In the genomic region with DNA sequence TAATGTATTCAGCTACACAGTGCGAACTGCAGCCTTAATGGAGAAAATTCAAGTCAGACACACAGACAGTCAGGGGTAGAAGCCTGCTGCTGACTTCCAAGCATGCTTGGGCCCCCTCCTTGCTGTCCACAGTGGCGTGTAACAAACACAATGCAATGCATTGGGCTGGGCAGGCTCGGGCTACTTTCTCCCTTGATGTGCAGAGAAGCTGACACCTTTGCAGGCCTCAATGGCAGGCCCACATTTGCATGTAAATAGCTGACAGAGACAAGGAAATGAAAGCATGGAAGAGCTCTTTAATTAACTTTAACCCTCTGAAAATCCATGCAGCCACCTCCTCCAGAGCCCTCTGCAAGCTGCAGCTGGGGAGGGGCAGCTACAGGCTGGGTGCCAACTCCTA, we compare ENCODE assay signal across 16 mouse cellular contexts.
DNase-seq lines count a peak whose midpoint lies in the region; ATAC-seq lines count a peak whose summit lies in the region.
"Had no signal": no experiment of that assay in that cellular context is flagged by ENCODE, and none has a peak within 500 bp of the region (broad histone marks: within the 10 kb centered on the region; RNA-seq: fewer than 3 reads in every experiment).

No protein-coding gene starts in this region.

- 20% methylated on average over 3 of the region's 3 CpGs for WGBS in hindbrain, embryonic 11.5 days
- 20% methylated on average over 3 of the region's 3 CpGs for WGBS in hindbrain, embryonic 16.5 days
- 13% methylated on average over 3 of the region's 3 CpGs for WGBS in hindbrain, embryonic 12.5 days
- 5% methylated on average over 3 of the region's 3 CpGs for WGBS in midbrain, embryonic 14.5 days
- WGBS in intestine, embryonic 16.5 days: 41% methylated on average over 3 of the region's 3 CpGs

- H3K4me1 ChIP-seq in hindbrain, embryonic 11.5 days (replicated peaks; ENCODE audit: control insufficient read depth, insufficient read depth, low read length): peaks cover 10% of the 10 kb centered on the region
- peaks cover 22% of the 10 kb centered on the region for H3K4me1 ChIP-seq in hindbrain, embryonic 16.5 days (ENCODE audit: control insufficient read depth, insufficient read depth, low read depth, low read length)
- H3K4me1 ChIP-seq in hindbrain, embryonic 12.5 days: peaks cover 45% of the 10 kb centered on the region
- peaks cover 27% of the 10 kb centered on the region for H3K4me1 ChIP-seq in midbrain, embryonic 14.5 days (ENCODE audit: control insufficient read depth, insufficient read depth, low read length)
- H3K4me1 ChIP-seq in intestine, embryonic 16.5 days (ENCODE audit: control insufficient read depth, insufficient read depth, low read length): no peaks in the 10 kb centered on the region

- no peaks in the 10 kb centered on the region for H3K36me3 ChIP-seq in hindbrain, embryonic 11.5 days (ENCODE audit: control insufficient read depth, insufficient read depth, low read length)
- H3K36me3 ChIP-seq in hindbrain, embryonic 16.5 days (ENCODE audit: control insufficient read depth, insufficient read depth, low read length): no peaks in the 10 kb centered on the region
- 0 out of 2 replicates have a peak, but pooled peaks cover 3% of the 10 kb centered on the region for H3K36me3 ChIP-seq in hindbrain, embryonic 12.5 days
- no peaks in the 10 kb centered on the region for H3K36me3 ChIP-seq in midbrain, embryonic 14.5 days (ENCODE audit: control insufficient read depth, insufficient read depth, low read length)
- no peaks in the 10 kb centered on the region; the same call in 1 of the 2 replicates for H3K36me3 ChIP-seq in intestine, embryonic 16.5 days (ENCODE audit: control insufficient read depth, insufficient read depth, low read length)
- H3K36me3 ChIP-seq: embryonic facial prominence, embryonic 12.5 days; kidney, embryonic 15.5 days; liver, embryonic 12.5 days had no signal

- no peaks in the 10 kb centered on the region for H3K27me3 ChIP-seq in hindbrain, embryonic 11.5 days (ENCODE audit: control insufficient read depth, insufficient read depth, low read length)
- no peaks in the 10 kb centered on the region for H3K27me3 ChIP-seq in hindbrain, embryonic 16.5 days (replicated peaks; ENCODE audit: control insufficient read depth, insufficient read depth, low read length)
- H3K27me3 ChIP-seq in hindbrain, embryonic 12.5 days: no peaks in the 10 kb centered on the region
- H3K27me3 ChIP-seq in midbrain, embryonic 14.5 days (ENCODE audit: control insufficient read depth, insufficient read depth, low read length): no peaks in the 10 kb centered on the region
- no peaks in the 10 kb centered on the region for H3K27me3 ChIP-seq in intestine, embryonic 16.5 days (replicated peaks; ENCODE audit: control insufficient read depth, insufficient read depth, low read length)
- H3K27me3 ChIP-seq: embryonic facial prominence, embryonic 12.5 days; kidney, embryonic 15.5 days; liver, embryonic 12.5 days had no signal

- H3K9me3 ChIP-seq in hindbrain, embryonic 11.5 days (ENCODE audit: control insufficient read depth, low read length): no peaks in the 10 kb centered on the region
- H3K9me3 ChIP-seq in hindbrain, embryonic 16.5 days (ENCODE audit: control insufficient read depth, low read length): no peaks in the 10 kb centered on the region
- no peaks in the 10 kb centered on the region; the same call in 1 of the 2 replicates for H3K9me3 ChIP-seq in hindbrain, embryonic 12.5 days (replicated peaks)
- H3K9me3 ChIP-seq in midbrain, embryonic 14.5 days (ENCODE audit: control insufficient read depth, low read length): no peaks in the 10 kb centered on the region
- H3K9me3 ChIP-seq in intestine, embryonic 16.5 days (ENCODE audit: control insufficient read depth, low read length): no peaks in the 10 kb centered on the region
- H3K9me3 ChIP-seq: embryonic facial prominence, embryonic 12.5 days; kidney, embryonic 15.5 days; liver, embryonic 12.5 days had no signal

- no peak for DNase-seq in hindbrain, embryonic 11.5 days (ENCODE audit: low spot score)
- peak; percentile 83 for DNase-seq in ZHBTc4 (ENCODE audit: low read depth, low spot score)
- peak; percentile 29 for DNase-seq in midbrain, embryonic 14.5 days
- DNase-seq in cerebellum, postnatal 4 days (ENCODE audit: low spot score in 2 of 2): no peak
- no peak for DNase-seq in cerebellum, postnatal 14 days
- DNase-seq: cerebellum, postnatal 36 days; heart, postnatal 14 days; lung, embryonic 14.5 days had no signal

- no peak overlapping the region for H3K4me3 ChIP-seq in hindbrain, embryonic 11.5 days (ENCODE audit: low read depth, low read length)
- H3K4me3 ChIP-seq in hindbrain, embryonic 16.5 days (ENCODE audit: low read length): no peak overlapping the region
- H3K4me3 ChIP-seq in hindbrain, embryonic 12.5 days: no peak overlapping the region
- no peak overlapping the region for H3K4me3 ChIP-seq in midbrain, embryonic 14.5 days (replicated peaks; ENCODE audit: low read depth, low read length)
- H3K4me3 ChIP-seq in intestine, embryonic 16.5 days (ENCODE audit: low read length): no peak overlapping the region
- H3K4me3 ChIP-seq: embryonic facial prominence, embryonic 12.5 days; kidney, embryonic 15.5 days; liver, embryonic 12.5 days had no signal

- H3K4me2 ChIP-seq in hindbrain, embryonic 11.5 days (replicated peaks; ENCODE audit: low read depth, low read length): no peak overlapping the region
- no peak overlapping the region for H3K4me2 ChIP-seq in hindbrain, embryonic 16.5 days (ENCODE audit: low read length)
- no peak overlapping the region for H3K4me2 ChIP-seq in hindbrain, embryonic 12.5 days (replicated peaks)
- H3K4me2 ChIP-seq in midbrain, embryonic 14.5 days (ENCODE audit: low read length): no peak overlapping the region
- no peak overlapping the region for H3K4me2 ChIP-seq in intestine, embryonic 16.5 days (ENCODE audit: low read depth, low read length)
- H3K4me2 ChIP-seq: embryonic facial prominence, embryonic 12.5 days; heart, embryonic 11.5 days; kidney, embryonic 15.5 days; liver, embryonic 12.5 days; lung, embryonic 14.5 days had no signal

- peak overlapping the region; percentile 14; the same call in 1 of the 2 replicates for H3K27ac ChIP-seq in hindbrain, embryonic 11.5 days (ENCODE audit: low read depth, low read length)
- H3K27ac ChIP-seq in hindbrain, embryonic 16.5 days (ENCODE audit: low read depth, low read length): no peak overlapping the region
- H3K27ac ChIP-seq in hindbrain, embryonic 12.5 days: peak overlapping the region; percentile 75
- peak overlapping the region; percentile 56; the same call in 1 of the 2 replicates for H3K27ac ChIP-seq in midbrain, embryonic 14.5 days (replicated peaks; ENCODE audit: low read depth, low read length)
- no peak overlapping the region for H3K27ac ChIP-seq in intestine, embryonic 16.5 days (ENCODE audit: low read length)
- H3K27ac ChIP-seq: embryonic facial prominence, embryonic 12.5 days; kidney, embryonic 15.5 days; liver, embryonic 12.5 days; macrophage had no signal

- peak; percentile 63 for ATAC-seq in hindbrain, embryonic 11.5 days (ENCODE audit: low FRiP score)
- no peak; the same call in 1 of the 2 replicates for ATAC-seq in hindbrain, embryonic 16.5 days
- ATAC-seq in hindbrain, embryonic 12.5 days (ENCODE audit: low FRiP score): 0 out of 2 replicates have a peak, but pooled peaks have one; percentile 21
- no peak for ATAC-seq in midbrain, embryonic 14.5 days (ENCODE audit: low FRiP score, low TSS enrichment)
- ATAC-seq in intestine, embryonic 16.5 days: no peak
- ATAC-seq: liver, embryonic 12.5 days had no signal

- H3K9ac ChIP-seq in hindbrain, embryonic 11.5 days (ENCODE audit: low read depth, low read length): no peak overlapping the region
- H3K9ac ChIP-seq in hindbrain, embryonic 16.5 days (ENCODE audit: low read depth, low read length): no peak overlapping the region
- no peak overlapping the region for H3K9ac ChIP-seq in hindbrain, embryonic 12.5 days
- H3K9ac ChIP-seq in midbrain, embryonic 14.5 days (replicated peaks; ENCODE audit: low read length): no peak overlapping the region
- no peak overlapping the region for H3K9ac ChIP-seq in intestine, embryonic 16.5 days (ENCODE audit: low read depth, low read length)
- H3K9ac ChIP-seq: embryonic facial prominence, embryonic 12.5 days; kidney, embryonic 15.5 days; liver, embryonic 12.5 days; lung, embryonic 14.5 days had no signal

Comparison
In these comparisons a context has a peak if more than half of its experiments do, and no peak if none do; other contexts are left out.
1. ATAC-seq: peak in hindbrain, embryonic 11.5 days (single experiment) and hindbrain, embryonic 12.5 days (single experiment); none in hindbrain, embryonic 16.5 days (single experiment), midbrain, embryonic 14.5 days (single experiment) and intestine, embryonic 16.5 days (single experiment).
2. H3K27ac ChIP-seq: peak in hindbrain, embryonic 11.5 days (single experiment), hindbrain, embryonic 12.5 days (single experiment) and midbrain, embryonic 14.5 days (single experiment); none in hindbrain, embryonic 16.5 days (single experiment) and intestine, embryonic 16.5 days (single experiment).
3. DNase-seq: peak in ZHBTc4 (single experiment) and midbrain, embryonic 14.5 days (single experiment); none in hindbrain, embryonic 11.5 days (single experiment), cerebellum, postnatal 4 days (0 of 2) and cerebellum, postnatal 14 days (0 of 2).